In genomic region chr2:153525906-153526311, GRCm38 (mm10) we compare ENCODE assay signal across 8 mouse cellular contexts. TPM values are rescaled to one million over a fixed set of nuclear protein-coding genes. Genes with fewer than 3 reads are reported as not detected.
DNase-seq lines count a peak whose midpoint lies in the region; ATAC-seq lines count a peak whose summit lies in the region.

No protein-coding gene starts in this region.

- no peak overlapping the region for H3K9ac ChIP-seq in limb, embryonic 11.5 days (ENCODE audit: low read length)
- H3K9ac ChIP-seq in neural tube, embryonic 11.5 days (ENCODE audit: low read length) = no peak overlapping the region

- H3K9me3 ChIP-seq in limb, embryonic 11.5 days (ENCODE audit: control insufficient read depth, low read length) = no peaks in the 10 kb centered on the region
- H3K9me3 ChIP-seq in neural tube, embryonic 11.5 days (ENCODE audit: control insufficient read depth, low read length) = no peaks in the 10 kb centered on the region

- ATAC-seq in limb, embryonic 11.5 days (ENCODE audit: insufficient number of reproducible peaks, low FRiP score, low TSS enrichment, low read depth) = no peak
- no peak for ATAC-seq in neural tube, embryonic 11.5 days (ENCODE audit: insufficient read depth, low FRiP score, low TSS enrichment)

- no peak overlapping the region for H3K4me2 ChIP-seq in limb, embryonic 11.5 days (ENCODE audit: low read depth, severe bottlenecking)
- H3K4me2 ChIP-seq in neural tube, embryonic 11.5 days (ENCODE audit: low read depth) = no peak overlapping the region

- H3K36me3 ChIP-seq in limb, embryonic 11.5 days (ENCODE audit: control insufficient read depth, insufficient read depth, low read length) = no peaks in the 10 kb centered on the region
- H3K36me3 ChIP-seq in neural tube, embryonic 11.5 days (ENCODE audit: control insufficient read depth, insufficient read depth, low read length) = no peaks in the 10 kb centered on the region

- H3K27ac ChIP-seq in limb, embryonic 11.5 days (replicated peaks; ENCODE audit: low read depth, low read length) = no peak overlapping the region
- 0 out of 2 replicates have a peak overlapping the region, but pooled peaks have one; percentile 23 for H3K27ac ChIP-seq in neural tube, embryonic 11.5 days (ENCODE audit: low read depth, low read length)

- no peak overlapping the region for H3K4me3 ChIP-seq in limb, embryonic 11.5 days (ENCODE audit: low read depth, low read length)
- H3K4me3 ChIP-seq in neural tube, embryonic 11.5 days (ENCODE audit: low read depth, low read length) = no peak overlapping the region

- peaks cover 33% of the 10 kb centered on the region for H3K27me3 ChIP-seq in limb, embryonic 11.5 days (ENCODE audit: control insufficient read depth, insufficient read depth, low read length)
- H3K27me3 ChIP-seq in neural tube, embryonic 11.5 days (ENCODE audit: control insufficient read depth, insufficient read depth, low read length) = peaks cover 19% of the 10 kb centered on the region

- DNase-seq in adrenal gland, adult 2 months = peak; percentile 47
- DNase-seq in adrenal gland, postnatal 4 days (ENCODE audit: low spot score in 2 of 2) = no peak
- DNase-seq in testis, postnatal 10 days (ENCODE audit: low spot score) = peak; percentile 64
- no peak for DNase-seq in testis, postnatal 14 days (ENCODE audit: low spot score)
- peak; percentile 36 for DNase-seq in limb, embryonic 11.5 days (ENCODE audit: low spot score)
- peak; percentile 49 for DNase-seq in neural tube, embryonic 11.5 days (ENCODE audit: low spot score)
- DNase-seq in Muller cell, postnatal 12 days (ENCODE audit: inconsistent ontology term) = no peak
- no peak for DNase-seq in adipocyte (ENCODE audit: low spot score)

- 13% methylated on average over 10 of the region's 10 CpGs for WGBS in limb, embryonic 11.5 days
- WGBS in neural tube, embryonic 11.5 days = 12% methylated on average over 10 of the region's 10 CpGs

- H3K4me1 ChIP-seq in limb, embryonic 11.5 days (ENCODE audit: control insufficient read depth, insufficient read depth, low read length) = peaks cover 19% of the 10 kb centered on the region
- peaks cover 39% of the 10 kb centered on the region for H3K4me1 ChIP-seq in neural tube, embryonic 11.5 days (ENCODE audit: control insufficient read depth, insufficient read depth, low read length)

RNA-seq across cellular contexts. Expression of gene Nol4l, which starts 3.9 kb away (rescaled TPM):
- 10 to 100 TPM; 11.5 to 16.4 TPM for total RNA-seq in adrenal gland, adult 2 months (2021)
- polyA plus RNA-seq in adrenal gland, adult 2 months (2012; rRNA removed) = 6.5 and 9.2 TPM in 2 replicates
- 10 to 100 TPM; 26.7 to 26.9 TPM for total RNA-seq in adrenal gland, postnatal 4 days (2021)
- 14.0 and 15.1 TPM in 2 replicates for polyA plus RNA-seq in limb, embryonic 11.5 days (2014; fragmentation: Nextera tagmentation; extraction: Ambion mirVana)
- 32.1 and 37.5 TPM in 2 replicates for polyA plus RNA-seq in neural tube, embryonic 11.5 days (2014; fragmentation: Nextera tagmentation; extraction: Ambion mirVana)

RNA-seq across cellular contexts. Expression of gene 4930404H24Rik, which starts 33.3 kb away (rescaled TPM):
- total RNA-seq in adrenal gland, adult 2 months (2021) = not detected
- polyA plus RNA-seq in adrenal gland, adult 2 months (2012; rRNA removed) = not detected in 2 replicates
- not detected for total RNA-seq in adrenal gland, postnatal 4 days (2021)
- polyA plus RNA-seq in limb, embryonic 11.5 days (2014; fragmentation: Nextera tagmentation; extraction: Ambion mirVana) = not detected in 2 replicates
- polyA plus RNA-seq in neural tube, embryonic 11.5 days (2014; fragmentation: Nextera tagmentation; extraction: Ambion mirVana) = not detected in 2 replicates

Comparison
In these comparisons a context has a peak if more than half of its experiments do, and no peak if none do; other contexts are left out.
1. DNase-seq: peak in adrenal gland, adult 2 months (single experiment), testis, postnatal 10 days (single experiment), limb, embryonic 11.5 days (single experiment) and neural tube, embryonic 11.5 days (single experiment); none in adrenal gland, postnatal 4 days (0 of 2), testis, postnatal 14 days (single experiment), Muller cell, postnatal 12 days (single experiment) and adipocyte (single experiment).